15 mouse cellular contexts compared by ENCODE assay signal in the genomic region with DNA sequence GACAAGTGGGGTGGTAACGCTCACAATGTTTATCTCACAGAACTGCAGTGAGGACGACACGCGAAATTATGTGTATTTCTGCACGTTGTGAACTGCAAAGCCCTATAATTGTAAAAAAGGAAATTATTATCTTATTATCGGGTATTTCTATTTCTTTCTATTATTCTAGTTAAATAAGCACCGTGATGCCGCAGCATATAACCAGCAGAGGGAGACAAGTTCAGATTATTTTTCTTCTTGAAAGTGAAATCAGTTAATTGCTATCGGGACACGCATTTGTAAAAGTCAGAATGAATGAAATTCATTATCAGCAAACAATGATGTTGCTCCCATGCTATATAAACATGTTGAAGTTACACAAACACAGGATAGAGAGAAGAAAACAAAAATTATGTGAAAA.
DNase-seq lines count a peak whose midpoint lies in the region; ATAC-seq and TF ChIP-seq lines count a peak whose summit lies in the region.
"Had no signal": no experiment of that assay in that cellular context is flagged by ENCODE, and none has a peak within 500 bp of the region (broad histone marks: within the 10 kb centered on the region; RNA-seq: fewer than 3 reads in every experiment).

No protein-coding gene starts in this region.

- no peaks in the 10 kb centered on the region for H3K36me3 ChIP-seq in E14TG2a.4 (ENCODE audit: insufficient read depth, low read length)
- H3K36me3 ChIP-seq: liver, embryonic 12.5 days; neural tube, embryonic 12.5 days had no signal

- DNase-seq in gastrocnemius, adult 2 months = no peak
- DNase-seq in gastrocnemius, postnatal 36 days = no peak
- DNase-seq in kidney, postnatal 10 days = peak; percentile 18
- no peak for DNase-seq in kidney, postnatal 36 days
- DNase-seq in cerebellum, adult 8-10 months = peak; percentile 58
- no peak for DNase-seq in adrenal gland, adult 8-10 months
- DNase-seq: gastrocnemius, postnatal 14 days; kidney, adult 11 months; right cerebral cortex, postnatal 14 days had no signal

- H3K4me1 ChIP-seq in E14TG2a.4 (replicated peaks; ENCODE audit: low read depth, low read length) = no peaks in the 10 kb centered on the region
- H3K4me1 ChIP-seq: liver, embryonic 12.5 days; megakaryocyte, embryonic 14.5 days had no signal

- H3K27ac ChIP-seq in gastrocnemius, adult 2 months = no peak overlapping the region
- H3K27ac ChIP-seq: liver, embryonic 12.5 days; neural tube, embryonic 12.5 days had no signal

- TF ChIP-seq CTCF in gastrocnemius, adult 2 months (IDR thresholded peaks at IDR 0.05) = peak; percentile 43
- peak; percentile 24 for TF ChIP-seq CTCF in E14TG2a.4 (conservative IDR thresholded peaks at IDR 0.05; ENCODE audit: low read length)

- H3K27me3 ChIP-seq in E14TG2a.4 (ENCODE audit: insufficient read depth, low read length) = no peaks in the 10 kb centered on the region
- H3K27me3 ChIP-seq: CH12.LX; liver, embryonic 12.5 days; megakaryocyte, embryonic 14.5 days; neural tube, embryonic 12.5 days had no signal

- 0 out of 2 replicates have a peak overlapping the region, but pooled peaks have one; percentile 11 for H3K4me3 ChIP-seq in gastrocnemius, adult 2 months
- no peak overlapping the region for H3K4me3 ChIP-seq in E14TG2a.4 (replicated peaks; ENCODE audit: low read length)
- H3K4me3 ChIP-seq: liver, embryonic 12.5 days; megakaryocyte, embryonic 14.5 days; neural tube, embryonic 12.5 days had no signal

- intact Hi-C loops in gastrocnemius, adult 2 months (cut with DNase I) = no loop called here
- intact Hi-C loops in gastrocnemius, postnatal 36 days (cut with DNase I) = no loop called here

- H3K9me3 ChIP-seq in E14TG2a.4 (ENCODE audit: low read length) = no peaks in the 10 kb centered on the region
- H3K9me3 ChIP-seq: liver, embryonic 12.5 days; megakaryocyte, embryonic 14.5 days; neural tube, embryonic 12.5 days had no signal

- no peak for ATAC-seq in megakaryocyte progenitor cell, adult 5-6 weeks (replicated peaks; ENCODE audit: poor library complexity)
- ATAC-seq: liver, embryonic 12.5 days had no signal

Comparison
In these comparisons a context has a peak if more than half of its experiments do, and no peak if none do; other contexts are left out.
1. DNase-seq: peak in kidney, postnatal 10 days (single experiment) and cerebellum, adult 8-10 months (single experiment); none in gastrocnemius, adult 2 months (single experiment), gastrocnemius, postnatal 36 days (0 of 2), kidney, postnatal 36 days (0 of 2) and adrenal gland, adult 8-10 months (single experiment).